Mouse (Mus musculus): ENCODE data around the gene Tnfsf13b. TPM values are rescaled to one million over a fixed set of nuclear protein-coding genes. Genes with fewer than 3 reads are reported as not detected.

The Tnfsf13b gene
- 0.23 and 0.25 TPM in 2 replicates for polyA plus RNA-seq (2015; fragmentation: Nextera tagmentation; extraction: Ambion mirVana)

DNA sequence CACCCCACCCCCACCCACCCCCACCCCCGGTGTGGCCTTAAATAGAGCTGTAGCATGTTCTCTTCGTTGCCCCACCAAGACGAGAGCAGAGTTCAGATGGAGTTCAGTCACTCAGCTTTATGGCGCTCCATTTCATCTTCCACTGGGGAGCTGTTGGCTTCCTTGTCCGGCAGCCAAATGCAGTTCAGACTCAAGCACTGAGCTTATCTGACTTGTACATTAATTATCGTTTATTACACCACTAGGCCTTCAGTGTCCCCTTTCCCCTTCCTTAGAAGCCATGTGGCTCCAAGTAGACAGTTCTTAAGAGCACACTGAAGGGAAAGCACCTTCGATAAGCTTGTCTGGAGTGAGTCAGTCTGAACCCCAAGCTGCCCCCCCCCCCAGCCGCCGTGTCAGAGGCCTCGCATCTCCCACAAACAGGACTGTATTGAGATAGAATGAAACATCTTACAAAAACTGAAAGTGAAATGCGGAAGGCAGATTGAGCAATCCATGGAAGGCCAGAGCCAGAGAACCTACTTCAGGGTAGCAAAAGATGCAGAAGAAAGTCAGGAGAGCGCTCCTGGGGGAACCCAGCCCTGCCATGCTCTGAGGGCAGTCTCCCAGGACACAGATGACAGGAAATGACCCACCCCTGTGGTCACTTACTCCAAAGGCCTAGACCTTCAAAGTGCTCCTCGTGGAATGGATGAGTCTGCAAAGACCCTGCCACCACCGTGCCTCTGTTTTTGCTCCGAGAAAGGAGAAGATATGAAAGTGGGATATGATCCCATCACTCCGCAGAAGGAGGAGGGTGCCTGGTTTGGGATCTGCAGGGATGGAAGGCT is at the start of gene Tnfsf13b:
Gene Tnfsf13b (plus strand): TSS at position 312 of the 830 bp plus-strand sequence.
- 75% methylated on average over 16 of the region's 16 CpGs for WGBS
- Histone ChIP-seq H3K4me2 (peak within 1 kb of the TSS; percentile 72), H3K4me1 (peaks cover 5% of the 10 kb centered on the region; the same call in 1 of the 2 replicates), H3K9ac (peak within 1 kb of the TSS; percentile 59), H3K4me3 (peak within 1 kb of the TSS; percentile 43), H3K27me3 (0 out of 2 replicates have a peak, but pooled peaks cover 3% of the 10 kb centered on the region), H3K27ac (no peak within 1 kb of the TSS), H3K36me3 (ENCODE audit: poor library complexity, severe bottlenecking) (no peaks in the 10 kb centered on the region), H3K9me3 (replicated peaks) (no peaks in the 10 kb centered on the region)
- no peak for ATAC-seq

DNA sequence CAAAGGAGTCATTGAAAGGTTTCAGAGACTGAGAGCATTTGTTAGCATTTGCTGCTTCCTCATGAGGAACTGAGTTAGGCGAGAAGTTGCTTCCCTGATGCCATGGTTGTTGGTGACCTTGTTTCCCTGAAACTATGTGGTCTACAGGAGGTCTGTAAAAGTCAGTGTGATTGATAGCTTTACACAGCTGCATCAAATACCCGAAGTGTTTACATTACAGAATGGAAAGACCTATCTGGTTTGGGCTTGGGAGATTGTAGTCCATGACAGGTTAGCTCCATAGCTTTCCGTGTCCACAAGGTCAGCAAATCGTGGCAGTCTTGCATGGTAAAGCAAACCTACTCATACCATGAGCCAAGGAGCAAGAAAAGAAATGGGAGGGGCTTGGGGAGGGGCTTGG is 47.9 kb upstream of the Tnfsf13b start:
- Histone ChIP-seq H3K4me3 (no peak overlapping the region), H3K4me1 (no peaks in the 10 kb centered on the region), H3K9me3 (replicated peaks) (no peaks in the 10 kb centered on the region), H3K9ac (no peak overlapping the region), H3K27ac (no peak overlapping the region), H3K36me3 (ENCODE audit: poor library complexity, severe bottlenecking) (no peaks in the 10 kb centered on the region), H3K27me3 (no peaks in the 10 kb centered on the region), H3K4me2 (no peak overlapping the region)
- no peak for ATAC-seq
- 85% methylated on average over 4 of the region's 4 CpGs for WGBS

GRCm38 (mm10) chr8:9959919-9960318 is 46.3 kb upstream of the Tnfsf13b start:
- Histone ChIP-seq H3K36me3 (ENCODE audit: poor library complexity, severe bottlenecking) (no peaks in the 10 kb centered on the region), H3K27ac (no peak overlapping the region), H3K4me3 (no peak overlapping the region), H3K4me2 (no peak overlapping the region), H3K9me3 (replicated peaks) (no peaks in the 10 kb centered on the region), H3K27me3 (no peaks in the 10 kb centered on the region), H3K9ac (no peak overlapping the region), H3K4me1 (no peaks in the 10 kb centered on the region)
- no peak for ATAC-seq
- 90% methylated on average over 2 of the region's 2 CpGs for WGBS

DNA sequence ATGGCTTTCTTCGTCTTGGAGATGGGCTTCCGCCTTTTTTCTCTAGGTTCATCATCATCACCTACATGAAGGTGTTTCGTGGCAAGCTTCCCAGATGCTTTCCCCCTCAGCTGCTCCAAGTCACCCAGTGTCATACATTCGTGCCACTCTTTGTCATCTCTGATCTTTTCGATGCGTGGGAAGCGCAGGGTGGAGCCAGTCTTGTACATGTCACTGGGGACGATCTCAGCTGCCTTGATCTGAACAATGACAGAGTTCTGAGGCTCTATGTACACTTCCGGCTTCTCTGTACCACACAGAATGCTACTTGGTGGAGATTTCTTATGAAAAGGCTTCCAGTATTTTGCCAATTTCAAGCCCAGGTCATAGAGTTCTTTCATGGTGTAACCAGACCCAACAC is 34.4 kb upstream of the Tnfsf13b start:
- no peaks in the 10 kb centered on the region for H3K27me3 ChIP-seq
- peaks cover 43% of the 10 kb centered on the region for H3K36me3 ChIP-seq (ENCODE audit: poor library complexity, severe bottlenecking)
- H3K27ac ChIP-seq, result no peak overlapping the region
- no peak overlapping the region for H3K4me2 ChIP-seq
- no peaks in the 10 kb centered on the region for H3K9me3 ChIP-seq (replicated peaks)
- whole genome bisulfite sequencing, result 96% methylated on average over 9 of the region's 9 CpGs
- ATAC-seq, result no peak
- peaks cover 11% of the 10 kb centered on the region for H3K4me1 ChIP-seq
- no peak overlapping the region for H3K4me3 ChIP-seq
- H3K9ac ChIP-seq, result no peak overlapping the region

- peaks cover 39% of the 10 kb centered on the region for H3K4me1 ChIP-seq
- ATAC-seq, result no peak
- H3K9me3 ChIP-seq (replicated peaks), result no peaks in the 10 kb centered on the region
- H3K36me3 ChIP-seq (ENCODE audit: poor library complexity, severe bottlenecking), result peaks cover 29% of the 10 kb centered on the region
- WGBS, result 57% methylated on average over 5 of the region's 5 CpGs
- peak overlapping the region; percentile 70 for H3K4me3 ChIP-seq
- peak overlapping the region; percentile 75 for H3K9ac ChIP-seq
- H3K4me2 ChIP-seq, result peak overlapping the region; percentile 76
- H3K27me3 ChIP-seq, result no peaks in the 10 kb centered on the region
- H3K27ac ChIP-seq, result no peak overlapping the region
Measured at GRCm38 (mm10) chr8:9975276-9975675, 31.0 kb upstream of the Tnfsf13b start.

DNA sequence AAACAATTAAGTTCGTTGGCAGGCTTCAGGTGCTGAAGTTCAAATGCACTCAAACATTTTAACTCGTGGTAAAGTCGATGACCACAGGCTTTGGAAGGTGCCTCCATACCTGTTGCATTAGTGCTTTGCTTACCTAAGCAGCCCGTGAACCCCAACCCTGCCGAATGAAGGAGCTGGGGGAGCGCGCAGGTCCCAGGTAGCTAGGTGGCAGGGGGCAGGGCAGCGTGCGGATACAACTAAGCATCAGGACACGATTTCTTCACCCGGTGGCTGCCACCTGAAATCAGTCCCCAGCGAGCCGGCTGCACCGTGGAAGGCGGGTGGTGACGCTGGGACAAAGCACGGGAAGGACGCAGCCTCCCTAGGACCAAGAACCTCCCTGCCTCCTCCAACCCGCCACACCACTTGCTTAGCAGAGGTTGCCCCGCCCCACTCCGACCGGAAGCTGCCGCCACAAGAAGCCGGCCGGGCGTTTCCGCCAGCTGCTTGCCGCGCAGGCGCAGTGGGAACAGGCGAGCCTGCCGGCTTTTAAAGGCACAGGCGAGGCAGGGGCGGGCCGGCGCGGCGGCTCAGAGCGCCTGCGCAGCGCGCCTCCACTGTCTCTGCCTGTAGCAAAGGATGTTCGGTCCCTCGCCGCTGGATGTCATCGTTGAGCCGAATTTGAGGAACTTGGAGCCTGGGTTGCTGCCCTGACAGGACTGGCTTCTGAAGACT is 30.2 kb upstream of the Tnfsf13b start:
- peak overlapping the region; percentile 21; the same call in 1 of the 2 replicates for H3K27ac ChIP-seq
- H3K4me3 ChIP-seq, result peak overlapping the region; percentile 70
- no peaks in the 10 kb centered on the region for H3K27me3 ChIP-seq
- ATAC-seq, result peak; percentile 96
- H3K4me2 ChIP-seq, result peak overlapping the region; percentile 76
- WGBS, result under 1% methylated on average over 47 of the region's 47 CpGs
- peaks cover 43% of the 10 kb centered on the region for H3K4me1 ChIP-seq
- peaks cover 26% of the 10 kb centered on the region for H3K36me3 ChIP-seq (ENCODE audit: poor library complexity, severe bottlenecking)
- H3K9ac ChIP-seq, result peak overlapping the region; percentile 75
- H3K9me3 ChIP-seq (replicated peaks), result no peaks in the 10 kb centered on the region

DNA sequence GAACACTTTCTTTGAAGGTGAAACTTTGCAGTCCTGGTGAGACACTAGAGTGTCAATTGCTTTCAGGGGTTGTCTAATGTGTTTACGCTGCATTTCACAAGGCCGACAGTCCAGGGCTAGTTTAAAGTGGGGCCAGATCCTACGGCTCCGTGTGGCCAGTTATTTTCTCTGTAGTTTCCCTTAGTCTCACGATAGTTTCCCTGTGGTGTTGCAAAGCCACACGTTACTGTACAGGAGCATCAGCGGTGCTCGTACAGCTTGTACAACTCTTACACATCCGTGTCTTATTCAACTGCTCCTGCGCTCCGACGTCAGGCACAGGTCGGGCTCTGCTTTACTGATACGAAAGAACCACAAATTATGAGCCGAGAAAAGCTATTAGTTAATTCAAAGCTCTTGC is 29.3 kb upstream of the Tnfsf13b start:
- ATAC-seq, result no peak
- Histone ChIP-seq H3K36me3 (ENCODE audit: poor library complexity, severe bottlenecking) (peaks cover 17% of the 10 kb centered on the region), H3K9me3 (replicated peaks) (no peaks in the 10 kb centered on the region), H3K27me3 (no peaks in the 10 kb centered on the region), H3K4me3 (peak overlapping the region; percentile 91), H3K4me2 (peak overlapping the region; percentile 84), H3K9ac (peak overlapping the region; percentile 94), H3K27ac (no peak overlapping the region; the same call in 1 of the 2 replicates), H3K4me1 (peaks cover 43% of the 10 kb centered on the region)
- WGBS, result 39% methylated on average over 15 of the region's 15 CpGs

DNA sequence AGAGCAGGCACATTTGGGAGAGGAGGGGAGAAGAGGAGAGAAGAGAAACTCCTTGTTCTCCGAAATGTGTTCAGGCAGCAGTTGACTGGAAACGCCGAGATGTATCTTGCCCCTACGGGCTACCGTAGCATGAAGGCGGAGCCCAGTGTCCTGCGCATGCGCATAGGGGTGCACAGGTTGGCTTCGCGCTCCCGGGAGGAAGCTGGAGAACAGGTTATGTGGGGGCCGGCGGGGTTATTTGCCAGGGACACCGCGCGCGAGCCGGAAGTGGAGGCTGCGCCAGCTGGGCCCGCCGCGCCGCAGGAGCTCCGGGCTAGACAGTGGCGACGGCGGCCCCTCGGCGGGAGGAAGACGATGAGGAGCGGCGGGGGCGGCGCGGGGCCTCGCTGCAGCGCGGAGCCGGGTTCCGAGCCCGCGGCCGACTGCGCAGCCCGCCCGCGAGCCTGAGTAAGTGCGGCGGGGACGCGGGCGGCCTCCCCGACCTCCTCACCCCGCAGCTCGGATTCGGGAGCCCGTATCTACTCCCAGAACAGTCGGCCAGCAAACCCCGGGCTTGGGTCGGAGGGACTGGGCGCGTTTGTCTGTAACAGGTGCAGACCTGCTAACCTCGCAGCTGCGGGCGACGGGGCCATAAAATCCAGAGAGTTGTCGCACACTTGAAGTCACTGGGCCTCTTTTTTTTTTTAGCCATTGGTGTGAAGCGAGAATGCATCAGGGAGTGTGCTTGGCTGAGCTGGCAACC is 28.5 kb upstream of the Tnfsf13b start, which contains the start of the genes Lig4 and Abhd13:
Gene Lig4 (minus strand): TSS at position 114 of the 742 bp plus-strand sequence.
Gene Abhd13 (plus strand): TSS at position 135 of the 742 bp plus-strand sequence.
- peak within 1 kb of the TSS; percentile 84 for H3K4me2 ChIP-seq
- peaks cover 43% of the 10 kb centered on the region for H3K4me1 ChIP-seq
- H3K9me3 ChIP-seq (replicated peaks), result no peaks in the 10 kb centered on the region
- peak within 1 kb of the TSS; percentile 91 for H3K4me3 ChIP-seq
- peak within 1 kb of the TSS; percentile 87 for H3K27ac ChIP-seq
- peak; percentile 73 for ATAC-seq
- WGBS, result under 1% methylated on average over 66 of the region's 68 CpGs
- no peaks in the 10 kb centered on the region for H3K27me3 ChIP-seq
- H3K36me3 ChIP-seq (ENCODE audit: poor library complexity, severe bottlenecking), result peaks cover 10% of the 10 kb centered on the region
- peak within 1 kb of the TSS; percentile 94 for H3K9ac ChIP-seq

GRCm38 (mm10) chr8:9978475-9979230 is 27.6 kb upstream of the Tnfsf13b start:
- H3K4me3 ChIP-seq, result peak overlapping the region; percentile 91
- no peaks in the 10 kb centered on the region for H3K27me3 ChIP-seq
- WGBS, result 56% methylated on average over 18 of the region's 18 CpGs
- H3K4me1 ChIP-seq, result peaks cover 43% of the 10 kb centered on the region
- peaks cover 10% of the 10 kb centered on the region; the same call in 1 of the 2 replicates for H3K36me3 ChIP-seq (ENCODE audit: poor library complexity, severe bottlenecking)
- no peaks in the 10 kb centered on the region for H3K9me3 ChIP-seq (replicated peaks)
- H3K27ac ChIP-seq, result no peak overlapping the region
- ATAC-seq, result no peak
- peak overlapping the region; percentile 94 for H3K9ac ChIP-seq
- H3K4me2 ChIP-seq, result peak overlapping the region; percentile 84

- H3K4me1 ChIP-seq, result peaks cover 43% of the 10 kb centered on the region
- H3K36me3 ChIP-seq (ENCODE audit: poor library complexity, severe bottlenecking), result peaks cover 13% of the 10 kb centered on the region; the same call in 1 of the 2 replicates
- WGBS, result 74% methylated on average over 1 of the region's 1 CpGs
- H3K4me3 ChIP-seq, result no peak overlapping the region
- no peaks in the 10 kb centered on the region for H3K9me3 ChIP-seq (replicated peaks)
- H3K27me3 ChIP-seq, result no peaks in the 10 kb centered on the region
- no peak for ATAC-seq
- H3K4me2 ChIP-seq, result no peak overlapping the region
- no peak overlapping the region for H3K9ac ChIP-seq
- no peak overlapping the region for H3K27ac ChIP-seq
Measured at GRCm38 (mm10) chr8:9979746-9980145, 26.5 kb upstream of the Tnfsf13b start.

GRCm38 (mm10) chr8:9980188-9980587 is 26.1 kb upstream of the Tnfsf13b start:
- Histone ChIP-seq H3K27me3 (no peaks in the 10 kb centered on the region), H3K4me2 (no peak overlapping the region), H3K9ac (0 out of 2 replicates have a peak overlapping the region, but pooled peaks have one; percentile 12), H3K9me3 (replicated peaks) (no peaks in the 10 kb centered on the region), H3K27ac (no peak overlapping the region), H3K4me3 (no peak overlapping the region), H3K36me3 (ENCODE audit: poor library complexity, severe bottlenecking) (peaks cover 13% of the 10 kb centered on the region; the same call in 1 of the 2 replicates), H3K4me1 (peaks cover 39% of the 10 kb centered on the region)
- ATAC-seq, result no peak

Data from forebrain, embryonic 13.5 days (tissue).